Mouse (Mus musculus) spleen, adult 2 months (tissue): ENCODE measurements around the gene Tlk2.

Source experiments
- CTCF ChIP-seq: fragments of 200-500 bp; IDR thresholded peaks from 2 replicates; pipeline ENCODE4 v1.5.1; 2011; ENCODE audit warnings: mild to moderate bottlenecking, inconsistent platforms; ENCODE audit not compliant: insufficient read depth, insufficient read length, insufficient replicate concordance; ENCODE audit errors: extremely low read depth
- POLR2A ChIP-seq: fragments of 200-500 bp; IDR thresholded peaks from 2 replicates; pipeline ENCODE4 v1.6.1; 2011; ENCODE audit warnings: low read depth, low read length, inconsistent platforms

DNA sequence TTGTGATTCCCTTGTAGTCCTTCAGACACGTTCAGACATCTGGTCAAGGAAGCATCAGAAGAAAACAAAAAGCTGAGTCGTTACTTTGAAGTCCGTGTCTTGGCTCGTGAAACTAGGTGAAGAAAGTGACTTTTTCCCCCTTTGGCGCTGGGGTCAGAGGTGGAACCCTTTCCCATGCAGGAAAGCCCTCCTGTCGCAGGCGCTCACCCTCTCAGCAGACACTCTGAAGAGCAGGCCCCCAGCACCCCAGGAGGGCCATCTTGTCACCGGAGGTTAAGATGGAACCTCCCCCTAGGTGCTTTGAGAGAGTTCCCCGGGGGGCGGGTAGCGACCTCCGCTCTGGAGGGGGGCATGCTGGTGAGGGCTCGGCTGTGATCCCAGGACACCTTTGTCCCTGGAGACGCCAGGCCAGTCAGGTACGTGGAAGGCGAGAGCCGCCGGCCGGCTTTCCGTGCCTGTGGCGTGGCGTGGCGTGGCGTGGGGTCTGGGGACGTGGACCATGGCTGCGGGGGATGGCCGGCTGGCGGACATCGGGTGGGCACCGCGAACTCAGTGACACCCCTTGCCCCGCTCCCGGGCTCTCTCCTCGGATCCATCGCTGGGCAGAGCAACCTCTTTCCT is 2.0 kb downstream of the Tlk2 start:
- no peak for TF ChIP-seq POLR2A
- TF ChIP-seq CTCF: no peak
